Mouse (Mus musculus) adrenal gland, adult 8-10 months (tissue): ENCODE data around the gene 9930021J03Rik. TPM values are rescaled to one million over a fixed set of nuclear protein-coding genes. Genes with fewer than 3 reads are reported as not detected.

Source experiments
- DNase-seq: peaks from one replicate; pipeline ENCODE4 v3.0.0; 2022
- total RNA-seq, 4 experiments: library from RNA; stranded (reverse); gene quantifications; 2 replicates each; pipeline ENCODE4 v1.2.4; 2022

The 9930021J03Rik gene
- total RNA-seq, 4 experiments from 2014 or later, result 14.8 to 20.4 (median 16.8) TPM

GRCm38 (mm10) chr19:29805101-29805916 lies 480 bp downstream of the 9930021J03Rik start:
- DNase-seq, result peak; percentile 71

- no peak for DNase-seq
These were observed 1.8 kb downstream of the 9930021J03Rik start for GRCm38 (mm10) chr19:29803946-29804345.

GRCm38 (mm10) chr19:29797371-29797770 lies 8.4 kb downstream of the 9930021J03Rik start:
- DNase-seq, result no peak

- DNase-seq, result no peak
These were observed 17.8 kb downstream of the 9930021J03Rik start for GRCm38 (mm10) chr19:29787997-29788396.

GRCm38 (mm10) chr19:29782914-29783313 lies 22.9 kb downstream of the 9930021J03Rik start:
- DNase-seq, result no peak

- DNase-seq, result no peak
These were observed 51.9 kb downstream of the 9930021J03Rik start for GRCm38 (mm10) chr19:29753939-29754338.

- no peak for DNase-seq
These were observed 54.8 kb downstream of the 9930021J03Rik start for GRCm38 (mm10) chr19:29750994-29751393.

GRCm38 (mm10) chr19:29743531-29743930 lies 62.3 kb downstream of the 9930021J03Rik start:
- DNase-seq, result no peak

GRCm38 (mm10) chr19:29740661-29741060 lies 65.1 kb downstream of the 9930021J03Rik start:
- DNase-seq, result no peak

GRCm38 (mm10) chr19:29739608-29740007 lies 66.2 kb downstream of the 9930021J03Rik start:
- no peak for DNase-seq

GRCm38 (mm10) chr19:29735421-29735820 lies 70.4 kb downstream of the 9930021J03Rik start:
- DNase-seq, result no peak

GRCm38 (mm10) chr19:29718476-29718875 lies 87.3 kb downstream of the 9930021J03Rik start:
- DNase-seq, result no peak

GRCm38 (mm10) chr19:29717854-29718253 lies 87.9 kb downstream of the 9930021J03Rik start:
- DNase-seq, result no peak

GRCm38 (mm10) chr19:29713451-29713850 lies 92.3 kb downstream of the 9930021J03Rik start:
- no peak for DNase-seq

- no peak for DNase-seq
These were observed 96.3 kb downstream of the 9930021J03Rik start for GRCm38 (mm10) chr19:29709461-29709860.

- no peak for DNase-seq
These were observed 97.3 kb downstream of the 9930021J03Rik start for GRCm38 (mm10) chr19:29708461-29708860.

GRCm38 (mm10) chr19:29708003-29708402 lies 97.8 kb downstream of the 9930021J03Rik start:
- DNase-seq, result no peak

- DNase-seq, result no peak
These were observed 98.4 kb downstream of the 9930021J03Rik start for GRCm38 (mm10) chr19:29707314-29707898.

GRCm38 (mm10) chr19:29704436-29704835 lies 101.4 kb downstream of the 9930021J03Rik start:
- DNase-seq, result no peak

- no peak for DNase-seq
These were observed 104.1 kb downstream of the 9930021J03Rik start for GRCm38 (mm10) chr19:29701707-29702106.

GRCm38 (mm10) chr19:29697245-29697874 lies 108.4 kb downstream of the 9930021J03Rik start, which contains the start of gene Mlana:
Gene Mlana (plus strand): TSS chr19:29697824.
- DNase-seq, result no peak

- DNase-seq, result no peak
These were observed 108.9 kb downstream of the 9930021J03Rik start for GRCm38 (mm10) chr19:29696840-29697239.

GRCm38 (mm10) chr19:29696309-29696708 lies 109.5 kb downstream of the 9930021J03Rik start:
- no peak for DNase-seq
